Mouse (Mus musculus) liver, postnatal 0 days (tissue): ENCODE results near the gene Rhof.
A peak's percentile ranks its signal among the peaks of the same experiment; 100 is the strongest.

Experiments
- CTCF ChIP-seq: sonication (generic); IDR thresholded peaks from 2 replicates; pipeline ENCODE4 v1.5.1; 2016; ENCODE audit warnings: antibody characterized with exemption, low read depth
- EP300 ChIP-seq: IDR thresholded peaks from 2 replicates; pipeline ENCODE4 v1.6.1; 2016; ENCODE audit warnings: antibody characterized with exemption, low read depth, mild to moderate bottlenecking

GRCm38 (mm10) chr5:123057366-123058250 lies 74.9 kb downstream of the Rhof start:
- TF ChIP-seq CTCF: peak; percentile 64
- TF ChIP-seq EP300: peak; percentile 27; the same call in 1 of the 2 replicates
